Mouse (Mus musculus): ENCODE results near the gene Il1f9. TPM values are rescaled to one million over a fixed set of nuclear protein-coding genes. Genes with fewer than 3 reads are reported as not detected.
"Not testable (repeated sequence)": the region's sequence is repeated elsewhere in the genome, so short reads cannot be mapped to it uniquely, and the experiment has no call there.

The Il1f9 gene
- total RNA-seq (2021) = not detected

DNA sequence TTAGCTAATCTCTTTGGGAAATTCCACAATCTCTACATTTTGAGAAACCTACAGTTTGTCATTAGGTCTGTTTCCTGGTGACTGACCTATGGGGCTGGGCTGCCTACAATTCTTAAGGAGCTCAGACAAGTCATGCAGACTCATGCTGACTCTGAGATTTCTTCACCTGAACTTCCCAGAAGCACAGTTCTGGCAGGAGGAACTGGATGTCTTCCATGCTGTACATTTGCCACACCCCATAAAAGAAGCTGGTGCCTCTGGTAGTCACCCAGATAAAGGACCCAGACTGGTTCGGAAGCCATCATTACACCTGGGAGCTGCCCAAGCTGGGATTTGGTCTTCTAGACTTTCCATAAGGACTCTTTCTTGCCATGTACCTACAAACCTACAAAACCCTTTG lies at the start of gene Il1f9:
Gene Il1f9, plus strand, starts transcription at position 301 of the 400 bp plus-strand sequence.
- no peak for DNase-seq (ENCODE audit: extremely low spot score in 1 of 2, low spot score in 1 of 2)

GRCm38 (mm10) chr2:24152861-24153260 lies 33.4 kb upstream of the Il1f9 start, which contains the start of gene Il1f8:
Gene Il1f8, plus strand, starts transcription at chr2:24153161.
- DNase-seq (ENCODE audit: extremely low spot score in 1 of 2, low spot score in 1 of 2) = no peak

- DNase-seq (ENCODE audit: extremely low spot score in 1 of 2, low spot score in 1 of 2) = peak; percentile 20 to 33
These were observed 4.5 kb upstream of the Il1f9 start for GRCm38 (mm10) chr2:24181683-24182331.

- DNase-seq (ENCODE audit: extremely low spot score in 1 of 2, low spot score in 1 of 2) = not testable (repeated sequence)
These were observed 3.7 kb upstream of the Il1f9 start for GRCm38 (mm10) chr2:24182423-24183147.

- DNase-seq (ENCODE audit: extremely low spot score in 1 of 2, low spot score in 1 of 2) = not testable (repeated sequence)
These were observed 2.2 kb upstream of the Il1f9 start for GRCm38 (mm10) chr2:24184092-24184491.

- no peak for DNase-seq (ENCODE audit: extremely low spot score in 1 of 2, low spot score in 1 of 2)
These were observed 1.3 kb downstream of the Il1f9 start for GRCm38 (mm10) chr2:24187585-24187984.

GRCm38 (mm10) chr2:24188189-24188588 lies 1.9 kb downstream of the Il1f9 start:
- DNase-seq (ENCODE audit: extremely low spot score in 1 of 2, low spot score in 1 of 2) = no peak

DNA sequence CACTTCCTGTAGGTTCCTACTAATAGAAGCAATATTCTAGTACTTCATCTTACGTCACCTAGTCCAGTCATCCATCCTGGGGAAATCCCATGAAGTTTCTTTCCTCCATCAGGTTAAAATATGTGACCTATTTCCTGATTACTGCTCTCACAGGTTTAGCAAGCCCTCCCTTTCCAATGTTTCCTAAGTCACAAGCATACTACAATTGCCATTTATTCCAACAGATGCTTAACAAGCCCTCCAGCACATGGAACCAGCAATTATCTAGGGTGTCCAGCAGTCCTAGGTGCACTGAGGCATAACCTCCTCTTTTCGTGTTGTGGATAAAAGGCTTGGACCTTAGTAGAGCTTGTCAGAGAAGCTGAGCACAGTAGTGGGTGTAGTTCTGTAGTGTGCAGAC lies 28.8 kb downstream of the Il1f9 start, which contains the start of gene Il1f6:
Gene Il1f6, plus strand, starts transcription at position 301 of the 400 bp plus-strand sequence.
- DNase-seq (ENCODE audit: extremely low spot score in 1 of 2, low spot score in 1 of 2) = no peak

DNA sequence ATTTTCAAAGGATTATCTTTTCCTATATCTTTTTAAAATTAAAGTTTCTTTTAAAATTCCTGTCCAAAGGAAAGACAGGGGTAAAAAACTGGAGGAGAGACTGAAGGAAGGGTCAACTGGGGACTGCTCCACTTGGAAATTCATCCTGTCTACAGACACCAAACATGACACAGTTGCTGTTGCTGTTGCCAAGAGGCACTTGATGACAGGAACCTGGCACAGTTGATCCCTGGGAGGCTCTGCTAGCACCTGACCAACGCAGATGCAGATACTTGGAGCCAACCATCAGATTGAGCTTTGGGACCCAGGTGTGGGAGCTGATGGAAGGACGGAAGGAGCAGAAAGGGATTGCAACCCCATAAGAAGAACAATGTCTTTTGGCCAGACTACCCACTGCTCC lies 40.9 kb downstream of the Il1f9 start:
- no peak for DNase-seq (ENCODE audit: extremely low spot score in 1 of 2, low spot score in 1 of 2)

Other genes with a start within 250 kb of the Il1f9 start
- gene Hnmt, start 137.1 kb upstream of the Il1f9 start, total RNA-seq (2021) = 10 to 100 TPM; 26.6 to 27.6 TPM
- gene Tbpl2, start 89.9 kb upstream of the Il1f9 start, total RNA-seq (2021) = not detected
- gene Il1f8, start 33.3 kb upstream of the Il1f9 start, total RNA-seq (2021) = not detected
- gene Il1f6, start 28.9 kb downstream of the Il1f9 start, total RNA-seq (2021) = not detected
- gene Il1f5, start 90.5 kb downstream of the Il1f9 start, total RNA-seq (2021) = not detected
- gene Il1f10, start 104.7 kb downstream of the Il1f9 start, total RNA-seq (2021) = not detected
- not detected for gene Il1rn, start 150.4 kb downstream of the Il1f9 start, total RNA-seq (2021)
- gene Psd4, start 181.1 kb downstream of the Il1f9 start, total RNA-seq (2021) = 1 to 10 TPM in 1 of 2 experiments, under 1 TPM in 1; 0.47 to 1.1 TPM